Mouse (Mus musculus) midbrain, embryonic 16.5 days (tissue): ENCODE data around the gene Map3k9. TPM values are rescaled to one million over a fixed set of nuclear protein-coding genes. Genes with fewer than 3 reads are reported as not detected.

ENCODE experiments used
- ATAC-seq: fragments of 200-750 bp; cut with Nextera tagmentation; 2 replicates; pipeline ENCODE4 v1.8.0; 2017; ENCODE audit warnings: moderate TSS enrichment
- H3K27ac ChIP-seq: fragments of 300-500 bp; sonication (generic); 2 replicates; pipeline ENCODE4 v1.5.1; 2014; ENCODE audit warnings: mild to moderate bottlenecking, low read length, mixed read lengths
- H3K27me3 ChIP-seq: fragments of 300-500 bp; sonication (generic); 2 replicates; pipeline ENCODE4 v1.6.1; 2014; ENCODE audit warnings: low read depth, low read length, mixed read lengths; ENCODE audit not compliant: control insufficient read depth, insufficient read depth
- H3K36me3 ChIP-seq: fragments of 300-500 bp; sonication (generic); 2 replicates; pipeline ENCODE4 v1.6.1; 2014; ENCODE audit warnings: mild to moderate bottlenecking, low read length, moderate library complexity, mixed read lengths; ENCODE audit not compliant: control insufficient read depth, insufficient read depth
- H3K4me1 ChIP-seq: fragments of 300-500 bp; sonication (generic); 2 replicates; pipeline ENCODE4 v1.6.1; 2014; ENCODE audit warnings: mild to moderate bottlenecking, low read length, mixed read lengths; ENCODE audit not compliant: control insufficient read depth, insufficient read depth
- H3K4me2 ChIP-seq: fragments of 300-500 bp; sonication (generic); 2 replicates; pipeline ENCODE4 v1.6.1; 2014; ENCODE audit warnings: mild to moderate bottlenecking, low read length, mixed read lengths
- H3K4me3 ChIP-seq: fragments of 300-500 bp; sonication (generic); 2 replicates; pipeline ENCODE4 v1.5.1; 2014; ENCODE audit warnings: low read depth, mild to moderate bottlenecking, low read length, moderate library complexity, mixed read lengths
- H3K9ac ChIP-seq: fragments of 300-500 bp; sonication (generic); 2 replicates; pipeline ENCODE4 v1.6.1; 2014; ENCODE audit warnings: low read depth, low read length, mixed read lengths
- H3K9me3 ChIP-seq: fragments of 300-500 bp; sonication (generic); replicated peaks from 2 replicates; pipeline ENCODE4 v1.6.1; 2014; ENCODE audit warnings: mild to moderate bottlenecking, low read length, mixed read lengths; ENCODE audit not compliant: control insufficient read depth, poor library complexity, severe bottlenecking
- WGBS: fragments of 180-500 bp; shearing (Covaris S2); extraction: QIAGEN DNeasy Blood & Tissue Kit; methylation state at CpG from one replicate; pipeline ENCODE4 v1.1.7; 2014; 5-methylcytosine and 5-hydroxymethylcytosine counted together
- polyA plus RNA-seq: library from polyadenylated mRNA; unstranded; fragments of >200 nt; fragmentation: Nextera tagmentation; extraction: Ambion mirVana; gene quantifications from 2 replicates; pipeline ENCODE4 v1.2.1, GENCODE M21; 2015

The Map3k9 gene
- 8.4 and 10.9 TPM in 2 replicates for polyA plus RNA-seq

GRCm38 (mm10) chr12:81781105-81781909 is at the start of gene Map3k9:
Gene Map3k9 (minus strand): TSS chr12:81781175.
- no peaks in the 10 kb centered on the region for H3K27me3 ChIP-seq
- ATAC-seq = peak; percentile 97
- peak within 1 kb of the TSS; percentile 80 for H3K4me3 ChIP-seq
- H3K9ac ChIP-seq = peak within 1 kb of the TSS; percentile 95
- no peaks in the 10 kb centered on the region for H3K9me3 ChIP-seq
- H3K36me3 ChIP-seq = no peaks in the 10 kb centered on the region
- WGBS = under 1% methylated on average over 35 of the region's 56 CpGs
- peak within 1 kb of the TSS; percentile 83 for H3K27ac ChIP-seq
- peak within 1 kb of the TSS; percentile 62 for H3K4me2 ChIP-seq
- H3K4me1 ChIP-seq = peaks cover 21% of the 10 kb centered on the region

GRCm38 (mm10) chr12:81828355-81828754 is 47.4 kb upstream of the Map3k9 start:
- no peaks in the 10 kb centered on the region for H3K4me1 ChIP-seq
- H3K27me3 ChIP-seq = no peaks in the 10 kb centered on the region
- no peak overlapping the region for H3K4me3 ChIP-seq
- no peak for ATAC-seq
- no peaks in the 10 kb centered on the region for H3K9me3 ChIP-seq
- H3K36me3 ChIP-seq = no peaks in the 10 kb centered on the region
- WGBS = 67% methylated on average over 2 of the region's 2 CpGs
- no peak overlapping the region for H3K4me2 ChIP-seq
- no peak overlapping the region for H3K27ac ChIP-seq
- no peak overlapping the region for H3K9ac ChIP-seq

GRCm38 (mm10) chr12:81822778-81823480 is 42.0 kb upstream of the Map3k9 start:
- no peak overlapping the region for H3K27ac ChIP-seq
- H3K4me1 ChIP-seq = no peaks in the 10 kb centered on the region
- no peaks in the 10 kb centered on the region for H3K36me3 ChIP-seq
- no peak overlapping the region for H3K4me2 ChIP-seq
- ATAC-seq = no peak
- H3K9me3 ChIP-seq = no peaks in the 10 kb centered on the region
- H3K9ac ChIP-seq = no peak overlapping the region
- no peak overlapping the region for H3K4me3 ChIP-seq
- 86% methylated on average over 4 of the region's 4 CpGs for WGBS
- no peaks in the 10 kb centered on the region for H3K27me3 ChIP-seq

GRCm38 (mm10) chr12:81822176-81822575 is 41.2 kb upstream of the Map3k9 start:
- Histone ChIP-seq H3K9me3 (no peaks in the 10 kb centered on the region), H3K4me2 (no peak overlapping the region), H3K4me3 (no peak overlapping the region), H3K36me3 (no peaks in the 10 kb centered on the region), H3K9ac (no peak overlapping the region), H3K4me1 (no peaks in the 10 kb centered on the region), H3K27ac (no peak overlapping the region), H3K27me3 (no peaks in the 10 kb centered on the region)
- ATAC-seq = no peak
- 86% methylated on average over 4 of the region's 4 CpGs for WGBS

- H3K27ac ChIP-seq = no peak overlapping the region
- no peaks in the 10 kb centered on the region for H3K27me3 ChIP-seq
- 92% methylated on average over 4 of the region's 4 CpGs for WGBS
- H3K4me1 ChIP-seq = no peaks in the 10 kb centered on the region
- H3K36me3 ChIP-seq = no peaks in the 10 kb centered on the region
- H3K4me3 ChIP-seq = no peak overlapping the region
- no peak overlapping the region for H3K4me2 ChIP-seq
- ATAC-seq = no peak
- no peaks in the 10 kb centered on the region for H3K9me3 ChIP-seq
- H3K9ac ChIP-seq = no peak overlapping the region
Measured at GRCm38 (mm10) chr12:81820700-81821099, 39.7 kb upstream of the Map3k9 start.

- no peaks in the 10 kb centered on the region for H3K9me3 ChIP-seq
- no peaks in the 10 kb centered on the region for H3K36me3 ChIP-seq
- no peak overlapping the region; the same call in 1 of the 2 replicates for H3K27ac ChIP-seq
- H3K27me3 ChIP-seq = no peaks in the 10 kb centered on the region
- ATAC-seq = 0 out of 2 replicates have a peak, but pooled peaks have one; percentile 60
- H3K4me2 ChIP-seq = peak overlapping the region; percentile 38
- H3K4me3 ChIP-seq = no peak overlapping the region
- H3K4me1 ChIP-seq = no peaks in the 10 kb centered on the region
- WGBS = 32% methylated on average over 6 of the region's 6 CpGs
- H3K9ac ChIP-seq = no peak overlapping the region
Measured at GRCm38 (mm10) chr12:81817126-81817505, 36.1 kb upstream of the Map3k9 start.

GRCm38 (mm10) chr12:81816330-81817125 is 35.6 kb upstream of the Map3k9 start:
- peak overlapping the region; percentile 3 for H3K27ac ChIP-seq
- ATAC-seq = no peak

GRCm38 (mm10) chr12:81814742-81815141 is 33.8 kb upstream of the Map3k9 start:
- Histone ChIP-seq H3K27me3 (no peaks in the 10 kb centered on the region), H3K27ac (no peak overlapping the region), H3K4me1 (no peaks in the 10 kb centered on the region), H3K9me3 (no peaks in the 10 kb centered on the region), H3K4me2 (no peak overlapping the region), H3K4me3 (no peak overlapping the region), H3K36me3 (no peaks in the 10 kb centered on the region), H3K9ac (no peak overlapping the region)
- no peak for ATAC-seq
- WGBS = 94% methylated on average over 5 of the region's 5 CpGs

More at GRCm38 (mm10) chr12:81816330-81817125, 35.6 kb upstream of the Map3k9 start:
- 5% methylated on average over 10 of the region's 10 CpGs for WGBS
- Histone ChIP-seq H3K9me3 (no peaks in the 10 kb centered on the region), H3K4me2 (peak overlapping the region; percentile 38), H3K4me3 (no peak overlapping the region), H3K9ac (no peak overlapping the region), H3K36me3 (no peaks in the 10 kb centered on the region), H3K27me3 (no peaks in the 10 kb centered on the region), H3K4me1 (no peaks in the 10 kb centered on the region)
